Mouse (Mus musculus) myocyte (in vitro differentiated cells): ENCODE measurements at regions not wholly inside any gene's neighbourhood (a gene's known extent, or its start where the extent isn't known, plus 50 kb on each side); places are given as distances from the start of the nearest gene placed in this dataset.
"Not testable (repeated sequence)": the region's sequence is repeated elsewhere in the genome, so short reads cannot be mapped to it uniquely, and the experiment has no call there.

Source experiments
- CEBPB ChIP-seq: IDR thresholded peaks from 2 replicates; pipeline ENCODE4 v1.6.1; 2011; ENCODE audit warnings: mild to moderate bottlenecking, moderate library complexity; ENCODE audit not compliant: poor library complexity, insufficient read depth, severe bottlenecking
- E2F4 ChIP-seq: IDR thresholded peaks from one replicate; pipeline ENCODE4 v1.6.1; 2011; ENCODE audit warnings: mild to moderate bottlenecking, control low read depth, moderate library complexity; ENCODE audit not compliant: insufficient read depth
- MAX ChIP-seq: IDR thresholded peaks from one replicate; pipeline ENCODE4 v1.6.1; 2011; ENCODE audit warnings: low read depth, mild to moderate bottlenecking, control low read depth
- POLR2A ChIP-seq: IDR thresholded peaks from one replicate; pipeline ENCODE4 v1.6.1; 2011; ENCODE audit warnings: low read depth, mild to moderate bottlenecking, control low read depth, moderate library complexity; ENCODE audit not compliant: insufficient read length
- TCF12 ChIP-seq: IDR thresholded peaks from one replicate; pipeline ENCODE4 v1.6.1; 2011; ENCODE audit warnings: mild to moderate bottlenecking, control low read depth; ENCODE audit not compliant: poor library complexity, insufficient read depth, severe bottlenecking

DNA sequence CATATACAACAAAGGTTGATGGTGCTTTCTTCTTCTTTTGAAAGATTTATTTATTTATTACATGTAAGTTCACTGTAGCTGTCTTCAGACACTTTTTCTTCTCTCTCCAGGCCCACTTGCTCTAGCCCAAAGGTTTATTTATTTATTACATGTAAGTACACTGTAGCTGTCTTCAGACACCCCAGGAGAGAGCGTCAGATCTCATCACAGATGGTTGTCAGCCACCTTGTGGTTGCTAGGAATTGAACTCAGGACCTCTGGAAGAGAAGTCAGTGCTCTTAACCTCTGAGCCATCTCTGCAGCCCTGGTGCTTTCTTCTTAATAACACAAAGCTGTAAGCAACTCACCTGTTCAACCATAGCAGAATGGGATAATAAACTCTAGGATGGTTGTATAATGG lies 117.3 kb upstream of the Cpsf6 start:
- TF ChIP-seq E2F4, POLR2A, CEBPB, MAX, TCF12: not testable (repeated sequence)
